Mouse (Mus musculus) lung, postnatal 0 days (tissue): ENCODE data around the gene Herpud2. TPM values are rescaled to one million over a fixed set of nuclear protein-coding genes. Genes with fewer than 3 reads are reported as not detected.

ENCODE experiments used
- ATAC-seq: fragments of 200-750 bp; cut with Nextera tagmentation; 2 replicates; pipeline ENCODE4 v1.8.0; 2017; ENCODE audit warnings: moderate library complexity
- DNase-seq: peaks from one replicate; pipeline ENCODE4 v3.0.0-alpha.2; 2016; ENCODE audit warnings: low spot score
- H3K27ac ChIP-seq: fragments of 300-500 bp; sonication (generic); 2 replicates; pipeline ENCODE4 v1.5.1; 2014; ENCODE audit warnings: antibody characterized with exemption, mild to moderate bottlenecking, low read length, mixed read lengths
- H3K27me3 ChIP-seq: fragments of 300-500 bp; sonication (generic); replicated peaks from 2 replicates; pipeline ENCODE4 v1.6.1; 2014; ENCODE audit warnings: low read length, mixed read lengths; ENCODE audit not compliant: insufficient read depth
- H3K36me3 ChIP-seq: fragments of 300-500 bp; sonication (generic); 2 replicates; pipeline ENCODE4 v1.6.1; 2014; ENCODE audit warnings: low read length, mixed read lengths; ENCODE audit not compliant: insufficient read depth
- H3K4me1 ChIP-seq: fragments of 300-500 bp; sonication (generic); 2 replicates; pipeline ENCODE4 v1.6.1; 2014; ENCODE audit warnings: antibody characterized with exemption, low read depth, low read length, mixed read lengths; ENCODE audit not compliant: insufficient read depth
- H3K4me2 ChIP-seq: fragments of 300-500 bp; sonication (generic); replicated peaks from 2 replicates; pipeline ENCODE4 v1.6.1; 2014; ENCODE audit warnings: low read depth, mild to moderate bottlenecking, low read length, moderate library complexity, mixed read lengths
- H3K4me3 ChIP-seq: fragments of 300-500 bp; sonication (generic); 2 replicates; pipeline ENCODE4 v1.5.1; 2014; ENCODE audit warnings: low read depth, low read length
- H3K9ac ChIP-seq: fragments of 300-500 bp; sonication (generic); replicated peaks from 2 replicates; pipeline ENCODE4 v1.6.1; 2014; ENCODE audit warnings: low read depth, mild to moderate bottlenecking
- H3K9me3 ChIP-seq: fragments of 300-500 bp; sonication (generic); 2 replicates; pipeline ENCODE4 v1.6.1; 2016; ENCODE audit warnings: low read length, mixed read lengths
- CTCF ChIP-seq: IDR thresholded peaks from 2 replicates; pipeline ENCODE4 v1.5.1; 2016; ENCODE audit warnings: antibody characterized with exemption, mild to moderate bottlenecking
- EP300 ChIP-seq: IDR thresholded peaks from 2 replicates; pipeline ENCODE4 v1.6.1; 2016; ENCODE audit warnings: antibody characterized with exemption, mild to moderate bottlenecking, control low read depth
- WGBS: fragments of 180-500 bp; shearing (Covaris S2); extraction: QIAGEN DNeasy Blood & Tissue Kit; methylation state at CpG from one replicate; pipeline ENCODE4 v1.1.7; 2014; 5-methylcytosine and 5-hydroxymethylcytosine counted together
- polyA plus RNA-seq: library from polyadenylated mRNA; unstranded; fragments of >200 nt; fragmentation: Nextera tagmentation; extraction: Ambion mirVana; gene quantifications from 2 replicates; pipeline ENCODE4 v1.2.1, GENCODE M21; 2015

Gene Herpud2
- polyA plus RNA-seq, 1 experiment from 2014 or later = 36.2 TPM

DNA sequence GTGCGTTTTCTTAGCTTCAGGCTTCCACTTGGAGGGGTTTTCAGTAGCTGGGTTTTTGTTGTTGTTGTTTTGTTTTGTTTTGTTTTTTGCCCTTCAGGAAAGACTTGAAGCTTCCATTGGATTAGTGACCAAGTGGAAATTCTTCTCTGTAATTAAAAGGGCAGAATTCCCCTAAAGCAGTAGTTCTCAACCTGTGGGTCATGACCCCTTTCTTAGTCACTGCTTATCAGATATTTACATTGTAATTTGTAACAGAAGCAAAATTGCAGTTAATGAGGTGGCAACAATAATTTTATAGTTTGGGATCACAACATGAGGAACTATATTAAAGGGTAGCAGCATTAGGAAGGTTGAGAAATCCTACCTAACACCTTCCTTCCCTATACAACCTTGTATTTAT lies 837 bp upstream of the Herpud2 start:
- no peak for DNase-seq
- TF ChIP-seq CTCF (no peak), EP300 (no peak)
- WGBS = 10% methylated on average over 1 of the region's 1 CpGs
- Histone ChIP-seq H3K4me1 (peaks cover 4% of the 10 kb centered on the region; the same call in 1 of the 2 replicates), H3K9ac (peak overlapping the region; percentile 92; the same call in 1 of the 2 replicates), H3K27me3 (no peaks in the 10 kb centered on the region), H3K9me3 (no peaks in the 10 kb centered on the region), H3K4me3 (peak overlapping the region; percentile 64; the same call in 1 of the 2 replicates), H3K27ac (peak overlapping the region; percentile 100), H3K4me2 (peak overlapping the region; percentile 56), H3K36me3 (no peaks in the 10 kb centered on the region)
- ATAC-seq = no peak

DNA sequence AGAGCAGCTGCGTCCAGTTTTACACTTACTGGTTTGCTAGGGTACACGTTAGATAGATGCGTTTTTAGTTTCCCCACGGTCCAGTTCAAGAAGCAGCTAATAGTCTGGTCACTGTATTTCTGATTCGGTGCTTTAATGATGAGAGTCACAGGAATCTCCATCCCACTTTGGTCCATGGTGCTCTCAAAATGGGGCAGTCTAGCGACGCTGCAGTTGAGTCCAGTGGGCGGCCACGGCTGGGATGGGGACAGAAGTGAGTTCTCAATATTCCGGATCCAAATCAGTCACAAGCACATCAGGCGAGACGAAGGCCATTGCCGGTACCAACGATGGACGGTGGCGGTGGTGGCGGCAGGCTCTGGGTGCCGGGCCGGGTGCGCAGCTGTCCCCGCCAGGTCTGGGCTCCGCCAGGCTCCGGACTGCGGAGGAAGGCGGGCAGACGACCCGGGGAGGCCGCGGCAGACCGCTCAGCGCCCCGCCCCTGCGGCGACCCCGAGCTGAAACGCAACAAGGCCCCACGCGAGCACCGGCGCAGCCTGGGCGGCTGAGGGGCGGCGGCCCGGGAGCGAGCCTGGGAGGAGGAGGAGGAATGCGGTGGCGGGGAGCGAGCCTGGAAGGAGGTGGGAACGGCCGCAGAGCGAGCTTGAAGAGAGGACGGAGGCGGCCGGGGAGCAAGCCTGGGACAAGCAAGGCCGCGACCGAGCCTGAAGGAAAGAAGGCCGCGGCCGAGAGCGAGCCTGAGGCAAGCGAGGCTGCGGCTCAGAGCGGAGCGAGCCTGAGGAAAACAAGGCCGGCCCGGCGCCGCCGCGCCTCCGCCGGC lies 619 bp downstream of the Herpud2 start:
- peak overlapping the region; percentile 92 for H3K9ac ChIP-seq
- peak overlapping the region; percentile 56 for H3K4me2 ChIP-seq
- peaks cover 4% of the 10 kb centered on the region; the same call in 1 of the 2 replicates for H3K4me1 ChIP-seq
- DNase-seq (peak; percentile 97), ATAC-seq (peak; percentile 75)
- peak overlapping the region; percentile 64 for H3K4me3 ChIP-seq
- no peak for TF ChIP-seq EP300
- TF ChIP-seq CTCF = no peak
- no peaks in the 10 kb centered on the region for H3K36me3 ChIP-seq
- no peaks in the 10 kb centered on the region for H3K27me3 ChIP-seq
- WGBS = under 1% methylated on average over 53 of the region's 73 CpGs
- H3K9me3 ChIP-seq = no peaks in the 10 kb centered on the region
- H3K27ac ChIP-seq = peak overlapping the region; percentile 100

DNA sequence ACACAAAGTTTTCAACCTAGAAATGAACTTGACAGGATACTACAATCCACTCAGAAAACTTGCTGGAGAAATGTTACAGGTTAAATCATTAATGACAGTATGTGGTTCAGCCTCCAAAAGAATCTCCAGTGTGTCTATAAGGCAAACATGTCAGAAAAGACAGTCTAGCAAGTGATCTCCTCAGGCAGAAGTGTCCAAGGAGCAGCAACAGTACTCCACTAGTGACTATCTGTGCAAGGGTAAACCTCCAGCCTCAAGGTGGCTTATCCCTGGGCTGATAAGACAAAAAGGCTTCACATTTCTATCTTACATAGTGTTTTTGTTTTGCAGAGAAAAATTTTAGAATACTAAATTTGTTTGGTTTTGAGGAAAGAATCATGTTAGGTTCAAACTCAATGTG lies 2.9 kb downstream of the Herpud2 start:
- no peaks in the 10 kb centered on the region for H3K36me3 ChIP-seq
- peak overlapping the region; percentile 44 for H3K4me2 ChIP-seq
- H3K4me1 ChIP-seq = peaks cover 4% of the 10 kb centered on the region; the same call in 1 of the 2 replicates
- no peak overlapping the region for H3K27ac ChIP-seq
- H3K4me3 ChIP-seq = peak overlapping the region; percentile 8; the same call in 1 of the 2 replicates
- H3K9me3 ChIP-seq = no peaks in the 10 kb centered on the region
- DNase-seq = no peak
- TF ChIP-seq CTCF (no peak), EP300 (no peak)
- H3K27me3 ChIP-seq = no peaks in the 10 kb centered on the region
- ATAC-seq = no peak
- H3K9ac ChIP-seq = no peak overlapping the region

DNA sequence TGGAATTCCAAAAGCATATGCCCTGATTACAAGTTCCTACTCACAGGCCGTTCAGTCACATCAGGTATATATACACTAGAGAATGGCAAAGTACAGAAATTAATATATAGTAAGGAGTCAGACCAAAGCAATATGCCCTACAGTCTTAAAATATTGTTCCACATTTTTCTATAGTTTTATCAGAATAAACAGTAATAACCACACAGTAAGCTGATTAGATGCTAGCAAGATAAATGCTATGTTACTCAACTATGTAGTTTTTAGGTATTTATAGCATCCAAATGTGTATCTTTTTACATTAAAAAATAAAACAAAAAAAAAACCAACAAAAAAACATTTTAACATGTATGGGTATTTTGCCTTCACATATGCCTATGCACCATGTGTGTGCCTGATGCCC lies 5.7 kb downstream of the Herpud2 start:
- H3K27ac ChIP-seq = no peak overlapping the region
- no peaks in the 10 kb centered on the region for H3K36me3 ChIP-seq
- no peak for DNase-seq
- no peak overlapping the region for H3K4me3 ChIP-seq
- 52% methylated on average over 1 of the region's 1 CpGs for WGBS
- peaks cover 4% of the 10 kb centered on the region; the same call in 1 of the 2 replicates for H3K4me1 ChIP-seq
- no peaks in the 10 kb centered on the region for H3K9me3 ChIP-seq
- no peaks in the 10 kb centered on the region for H3K27me3 ChIP-seq
- no peak for TF ChIP-seq EP300
- no peak for TF ChIP-seq CTCF
- no peak for ATAC-seq
- no peak overlapping the region for H3K4me2 ChIP-seq
- H3K9ac ChIP-seq = no peak overlapping the region

DNA sequence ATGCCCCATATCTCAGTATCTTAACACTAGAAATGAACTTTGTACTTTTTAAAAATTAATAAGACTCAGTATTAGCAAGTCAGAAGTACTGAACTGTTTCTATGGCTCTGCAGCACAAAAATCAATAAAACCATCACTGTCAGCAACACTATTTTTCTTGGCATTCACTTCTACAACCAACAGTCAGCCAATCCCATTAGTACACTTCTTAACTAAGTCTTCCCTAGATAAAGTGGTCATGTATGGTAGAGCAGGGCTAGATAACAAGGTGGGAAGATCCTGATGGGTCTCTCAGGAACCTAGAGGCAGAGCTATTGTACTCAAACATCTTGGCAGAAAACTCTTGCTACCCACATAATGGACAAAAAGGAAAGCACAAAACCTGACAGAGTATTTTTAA lies 7.7 kb downstream of the Herpud2 start:
- ATAC-seq = no peak

DNA sequence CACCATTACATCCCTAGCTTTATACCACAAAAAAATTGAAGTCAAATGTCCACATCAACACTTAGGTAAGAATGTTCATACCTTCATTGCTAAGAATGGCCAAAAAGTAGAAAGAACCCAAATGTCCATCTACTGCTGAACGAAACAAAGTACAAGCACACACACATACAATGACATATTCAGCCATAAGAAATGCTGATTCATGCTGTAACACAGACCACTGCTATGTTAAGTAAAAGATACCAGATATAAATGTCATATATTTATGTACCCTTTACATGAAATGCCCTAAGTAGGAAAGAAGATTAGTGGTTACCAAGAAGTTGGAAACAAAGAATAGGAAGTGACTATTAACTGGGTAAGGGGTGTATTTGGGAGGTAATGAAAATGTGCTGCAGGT lies 8.6 kb downstream of the Herpud2 start:
- no peaks in the 10 kb centered on the region for H3K27me3 ChIP-seq
- TF ChIP-seq CTCF (no peak), EP300 (no peak)

More for the DNA sequence above, 7.7 kb downstream of the Herpud2 start:
- Histone ChIP-seq H3K4me3 (no peak overlapping the region), H3K9me3 (no peaks in the 10 kb centered on the region), H3K36me3 (no peaks in the 10 kb centered on the region), H3K9ac (no peak overlapping the region), H3K27me3 (no peaks in the 10 kb centered on the region), H3K4me2 (no peak overlapping the region), H3K27ac (no peak overlapping the region), H3K4me1 (peaks cover 4% of the 10 kb centered on the region)
- TF ChIP-seq CTCF (no peak), EP300 (no peak)
- no peak for DNase-seq

More for the DNA sequence above, 8.6 kb downstream of the Herpud2 start:
- H3K4me1 ChIP-seq = peaks cover 2% of the 10 kb centered on the region
- WGBS = 96% methylated on average over 1 of the region's 1 CpGs
- H3K36me3 ChIP-seq = no peaks in the 10 kb centered on the region
- no peak overlapping the region for H3K9ac ChIP-seq
- no peak overlapping the region for H3K27ac ChIP-seq
- DNase-seq (no peak), ATAC-seq (no peak)
- H3K4me2 ChIP-seq = no peak overlapping the region
- no peak overlapping the region for H3K4me3 ChIP-seq
- no peaks in the 10 kb centered on the region for H3K9me3 ChIP-seq
